In the genomic region with DNA sequence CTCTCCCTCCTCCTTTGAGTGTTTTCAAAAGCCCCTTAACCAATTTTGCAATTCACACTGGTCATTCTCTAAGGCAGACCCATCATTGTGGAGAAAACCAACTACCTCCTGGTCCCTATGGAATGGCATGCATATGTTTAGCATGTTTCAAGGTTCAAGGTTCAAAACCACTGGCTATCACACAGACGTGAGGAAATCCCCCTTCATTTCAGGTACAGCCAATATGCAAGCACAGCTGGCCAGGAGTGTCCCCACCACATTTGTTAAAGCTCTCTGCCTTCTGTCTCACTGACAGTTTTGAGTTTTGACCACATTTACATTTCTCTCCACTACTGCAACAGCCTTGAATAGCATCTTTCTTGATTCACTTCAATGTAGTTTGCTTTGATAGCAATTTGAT, we compare ENCODE assay signal across 30 mouse cellular contexts.
"Had no signal": no experiment of that assay in that cellular context is flagged by ENCODE, and none has a peak within 500 bp of the region (broad histone marks: within the 10 kb centered on the region; RNA-seq: fewer than 3 reads in every experiment).

No protein-coding gene starts in this region.

- H3K27ac ChIP-seq: limb, embryonic 10.5 days; limb, embryonic 12.5 days; limb, embryonic 13.5 days; limb, embryonic 15.5 days; liver, embryonic 12.5 days; liver, embryonic 13.5 days; liver, embryonic 14.5 days; liver, embryonic 15.5 days; lung, embryonic 15.5 days; macrophage; midbrain, embryonic 10.5 days; midbrain, embryonic 12.5 days; midbrain, embryonic 13.5 days; midbrain, embryonic 15.5 days; neural tube, embryonic 12.5 days had no signal

- DNase-seq: left cerebral cortex, postnatal 4 days; liver; liver, embryonic 13.5 days; liver, postnatal 0 days; lung, adult 18-20 months; lung, adult 2 months; lung, embryonic 14.5 days; lung, postnatal 10 days; lung, postnatal 14 days; lung, postnatal 36 days; lung, postnatal 4 days; midbrain, embryonic 14.5 days had no signal

- H3K9ac ChIP-seq: limb, embryonic 12.5 days; limb, embryonic 13.5 days; limb, embryonic 15.5 days; liver, embryonic 12.5 days; liver, embryonic 13.5 days; liver, embryonic 14.5 days; liver, embryonic 15.5 days; liver, postnatal 0 days; lung, embryonic 14.5 days; lung, embryonic 15.5 days; midbrain, embryonic 12.5 days; midbrain, embryonic 13.5 days; midbrain, embryonic 15.5 days; neural tube, embryonic 12.5 days had no signal

- H3K4me3 ChIP-seq: limb, embryonic 10.5 days; limb, embryonic 12.5 days; limb, embryonic 13.5 days; limb, embryonic 15.5 days; liver, embryonic 12.5 days; liver, embryonic 13.5 days; liver, embryonic 15.5 days; lung, embryonic 15.5 days; megakaryocyte, embryonic 14.5 days; midbrain, embryonic 10.5 days; midbrain, embryonic 12.5 days; midbrain, embryonic 13.5 days; midbrain, embryonic 15.5 days; myocyte; neural tube, embryonic 12.5 days had no signal

- H3K27me3 ChIP-seq: limb, embryonic 12.5 days; limb, embryonic 13.5 days; limb, embryonic 15.5 days; liver, embryonic 12.5 days; liver, embryonic 13.5 days; liver, embryonic 15.5 days; lung, embryonic 15.5 days; megakaryocyte, embryonic 14.5 days; midbrain, embryonic 12.5 days; midbrain, embryonic 13.5 days; midbrain, embryonic 15.5 days; neural tube, embryonic 12.5 days had no signal

- H3K9me3 ChIP-seq: limb, embryonic 10.5 days; limb, embryonic 12.5 days; limb, embryonic 13.5 days; limb, embryonic 15.5 days; liver, embryonic 12.5 days; liver, embryonic 13.5 days; liver, embryonic 15.5 days; lung, embryonic 15.5 days; megakaryocyte, embryonic 14.5 days; midbrain, embryonic 10.5 days; midbrain, embryonic 12.5 days; midbrain, embryonic 13.5 days; midbrain, embryonic 15.5 days; neural tube, embryonic 12.5 days had no signal

- H3K36me3 ChIP-seq: limb, embryonic 10.5 days; limb, embryonic 12.5 days; limb, embryonic 13.5 days; limb, embryonic 15.5 days; liver, embryonic 12.5 days; liver, embryonic 13.5 days; liver, embryonic 15.5 days; lung, embryonic 15.5 days; midbrain, embryonic 10.5 days; midbrain, embryonic 12.5 days; midbrain, embryonic 13.5 days; midbrain, embryonic 15.5 days; neural tube, embryonic 12.5 days had no signal

- H3K4me2 ChIP-seq: limb, embryonic 12.5 days; limb, embryonic 13.5 days; limb, embryonic 15.5 days; liver, embryonic 11.5 days; liver, embryonic 12.5 days; liver, embryonic 13.5 days; liver, embryonic 15.5 days; lung, embryonic 14.5 days; lung, embryonic 15.5 days; midbrain, embryonic 11.5 days; midbrain, embryonic 12.5 days; midbrain, embryonic 13.5 days; midbrain, embryonic 15.5 days; neural tube, embryonic 12.5 days had no signal

- H3K4me1 ChIP-seq: limb, embryonic 10.5 days; limb, embryonic 12.5 days; limb, embryonic 13.5 days; limb, embryonic 15.5 days; liver, embryonic 12.5 days; liver, embryonic 13.5 days; liver, embryonic 15.5 days; lung, embryonic 15.5 days; megakaryocyte, embryonic 14.5 days; midbrain, embryonic 10.5 days; midbrain, embryonic 12.5 days; midbrain, embryonic 13.5 days; midbrain, embryonic 15.5 days; neural tube, embryonic 12.5 days had no signal
